Mouse (Mus musculus) common myeloid progenitor, adult 5-6 weeks (primary cell): ENCODE data around the gene Nectin2. TPM values are rescaled to one million over a fixed set of nuclear protein-coding genes. Genes with fewer than 3 reads are reported as not detected.

Experiments
- ATAC-seq: replicated peaks from 2 replicates; pipeline ENCODE4 v1.8.0; 2016; ENCODE audit warnings: low read depth, mild to moderate bottlenecking, moderate TSS enrichment, inconsistent platforms; ENCODE audit not compliant: poor library complexity, severe bottlenecking
- total RNA-seq: library from RNA; stranded (forward); fragments of 200-1000, 187-1606 nt; gene quantifications from 2 replicates; pipeline ENCODE4 v1.2.3, GENCODE M21; 2017

The Nectin2 gene
- total RNA-seq, 1 experiment from 2014 or later: 2.5 TPM

DNA sequence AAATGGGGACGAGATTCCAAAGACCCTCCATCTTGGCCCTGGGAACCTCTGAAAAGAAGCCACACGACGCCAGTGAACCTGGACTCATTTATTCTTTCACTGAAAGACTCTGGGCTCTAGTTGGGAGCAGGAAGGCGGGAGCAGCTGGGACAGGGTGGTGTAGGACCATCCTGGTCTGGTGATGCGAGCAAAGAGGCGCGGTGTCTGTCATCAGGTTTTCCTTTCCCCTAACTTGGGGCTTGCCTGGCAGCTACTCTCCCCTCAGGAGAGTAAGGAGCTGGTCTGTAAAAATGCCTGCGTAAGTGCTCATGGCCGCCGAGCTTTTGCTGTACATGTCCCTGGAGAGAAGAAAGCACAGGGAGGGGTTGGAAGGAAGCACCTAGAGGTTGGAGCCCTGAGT is 78.8 kb downstream of the Nectin2 start:
- no peak for ATAC-seq

DNA sequence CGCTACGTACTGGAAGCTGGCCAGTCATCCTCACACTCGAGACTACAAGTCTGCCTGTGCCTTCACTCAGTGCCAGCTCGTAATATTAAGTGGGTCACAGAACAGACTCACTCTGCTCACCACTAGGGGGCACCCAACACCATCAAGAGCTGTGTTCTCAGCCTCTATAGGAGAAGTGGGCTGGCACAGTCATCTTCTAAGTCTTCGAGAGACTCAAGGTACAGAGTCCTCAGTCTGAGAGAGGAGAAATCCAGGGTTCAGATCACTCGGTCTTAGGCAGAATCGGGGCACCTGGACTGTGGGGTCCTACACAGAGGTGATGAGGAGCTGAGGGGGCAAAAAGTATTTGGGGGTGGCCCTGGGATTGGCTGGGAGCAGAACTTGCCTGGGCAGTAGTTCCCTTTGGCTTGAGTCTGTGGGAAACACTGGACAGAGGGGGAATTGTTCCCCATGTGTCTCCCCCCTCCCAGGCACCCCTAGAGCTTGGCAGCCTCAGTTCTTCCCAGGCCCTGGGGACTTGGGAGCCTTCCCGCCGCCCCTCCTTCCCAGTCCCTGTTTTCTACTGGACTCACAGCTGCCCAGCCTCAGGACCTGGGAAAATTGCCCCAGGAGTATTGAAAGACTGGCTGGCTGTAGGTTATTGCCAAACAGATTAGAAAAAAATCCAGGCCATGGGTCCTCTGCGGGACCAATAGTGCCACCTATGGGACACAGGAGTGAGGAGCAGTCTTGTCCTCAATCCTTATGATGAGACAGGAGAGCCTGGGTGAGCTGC is 81.1 kb downstream of the Nectin2 start:
- peak; percentile 68 for ATAC-seq

DNA sequence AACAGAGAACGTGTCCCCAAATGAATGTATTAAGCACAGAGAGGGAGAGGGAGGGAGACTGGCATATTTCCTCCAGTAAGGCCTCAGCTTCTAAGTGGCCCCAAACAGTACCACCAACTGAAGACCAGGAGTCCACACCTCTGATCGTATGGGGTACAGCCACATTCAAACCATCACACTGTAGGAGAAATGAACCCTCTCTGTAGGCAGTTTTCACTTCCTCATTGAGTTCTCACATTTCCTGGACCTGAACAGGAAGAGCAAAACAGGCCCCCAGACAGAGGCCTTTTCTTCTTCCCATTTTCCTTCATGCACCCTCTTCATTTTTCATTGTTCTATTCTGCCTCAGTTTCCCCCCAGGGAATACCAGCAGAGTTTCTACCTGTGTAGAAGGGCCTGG is 82.8 kb downstream of the Nectin2 start:
- ATAC-seq: no peak

DNA sequence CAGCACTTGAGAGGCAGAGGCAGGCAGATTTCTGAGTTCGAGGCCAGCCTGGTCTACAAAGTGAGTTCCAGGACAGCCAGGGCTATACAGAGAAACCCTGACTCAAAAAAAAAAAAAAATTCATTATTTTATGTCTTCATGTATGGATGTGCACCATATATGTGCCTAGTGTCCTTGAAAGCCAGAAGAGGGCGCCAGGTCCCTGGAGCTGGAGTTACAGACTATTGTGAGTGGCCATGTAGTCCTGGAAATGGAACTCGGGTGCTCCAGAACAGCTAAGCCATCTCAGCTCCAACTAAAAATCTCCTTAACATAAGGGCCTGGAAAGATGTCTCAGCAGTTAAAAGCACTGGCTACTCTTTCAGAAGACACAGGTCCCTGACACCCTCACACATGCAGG is 83.5 kb downstream of the Nectin2 start:
- no peak for ATAC-seq

Other genes starting within 250 kb of the Nectin2 start
- gene Bloc1s3, start 242.1 kb downstream of the Nectin2 start, total RNA-seq: 2.6 and 2.8 TPM in 2 replicates
- gene Trappc6a, start 242.1 kb downstream of the Nectin2 start, total RNA-seq: 33.6 and 43.7 TPM in 2 replicates
- gene Nkpd1, start 232.6 kb downstream of the Nectin2 start, total RNA-seq: 0.27 and 0.68 TPM in 2 replicates
- gene Ppp1r37, start 187.4 kb downstream of the Nectin2 start, total RNA-seq: 10.5 and 14.9 TPM in 2 replicates
- 2.6 and 6.3 TPM in 2 replicates for gene Zfp296, start 173.2 kb downstream of the Nectin2 start, total RNA-seq
- gene Gemin7, start 172.9 kb downstream of the Nectin2 start, total RNA-seq: 41.0 and 56.4 TPM in 2 replicates
- 27.3 and 33.4 TPM in 2 replicates for gene Clasrp, start 146.0 kb downstream of the Nectin2 start, total RNA-seq
- 2.8 and 3.1 TPM in 2 replicates for gene Relb, start 121.0 kb downstream of the Nectin2 start, total RNA-seq
- 28.0 and 29.1 TPM in 2 replicates for gene Clptm1, start 85.5 kb downstream of the Nectin2 start, total RNA-seq
- not detected in 2 replicates for gene Apoc2, start 72.5 kb downstream of the Nectin2 start, total RNA-seq
- gene Gm44805, start 69.1 kb downstream of the Nectin2 start, total RNA-seq: not detected in 2 replicates
- not detected in 2 replicates for gene Apoc4, start 69.0 kb downstream of the Nectin2 start, total RNA-seq
- gene Apoc1, start 57.8 kb downstream of the Nectin2 start, total RNA-seq: 7.3 TPM in 1 of 2 replicates, not detected in the other
- gene Apoe, start 51.3 kb downstream of the Nectin2 start, total RNA-seq: 659 and 679 TPM in 2 replicates
- 40.1 and 47.0 TPM in 2 replicates for gene Tomm40, start 35.0 kb downstream of the Nectin2 start, total RNA-seq
- 0.32 TPM in 1 of 2 replicates, not detected in the other for gene Bcam, start 20.5 kb upstream of the Nectin2 start, total RNA-seq
- not detected in 2 replicates for gene Cblc, start 46.3 kb upstream of the Nectin2 start, total RNA-seq
- gene Bcl3, start 72.3 kb upstream of the Nectin2 start, total RNA-seq: 1.6 and 2.4 TPM in 2 replicates
- not detected in 2 replicates for gene Gm19345, start 101.5 kb upstream of the Nectin2 start, total RNA-seq
- gene Ceacam16, start 110.8 kb upstream of the Nectin2 start, total RNA-seq: not detected in 2 replicates
- gene Ceacam19, start 137.5 kb upstream of the Nectin2 start, total RNA-seq: not detected in 2 replicates
- 7.7 and 9.7 TPM in 2 replicates for gene Pvr, start 170.7 kb upstream of the Nectin2 start, total RNA-seq
- 0.29 and 0.46 TPM in 2 replicates for gene Igsf23, start 200.3 kb upstream of the Nectin2 start, total RNA-seq
- not detected in 2 replicates for gene Ceacam20, start 214.9 kb upstream of the Nectin2 start, total RNA-seq
- gene Nlrp9b, start 241.0 kb upstream of the Nectin2 start, total RNA-seq: not detected in 2 replicates